Mouse (Mus musculus) embryo, embryonic 10 days (tissue): Measurements from ENCODE around the gene Sdhb.
A peak's percentile ranks its signal among the peaks of the same experiment; 100 is the strongest.

Source experiments
- DNase-seq: peaks from one replicate; pipeline ENCODE4 v3.0.0-alpha.2; 2015; ENCODE audit warnings: low spot score

Gene Sdhb

GRCm38 (mm10) chr4:141014114-141014513, 53.1 kb downstream of the Sdhb start:
- DNase-seq, result no peak

- no peak for DNase-seq
Observed at GRCm38 (mm10) chr4:141014856-141015255, 53.9 kb downstream of the Sdhb start.

- no peak for DNase-seq
Observed at GRCm38 (mm10) chr4:141015356-141015755, 54.4 kb downstream of the Sdhb start.

GRCm38 (mm10) chr4:141016311-141016710, 55.3 kb downstream of the Sdhb start:
- DNase-seq, result no peak

GRCm38 (mm10) chr4:141017657-141018436, 56.8 kb downstream of the Sdhb start:
- DNase-seq, result peak; percentile 27

- no peak for DNase-seq
Observed at GRCm38 (mm10) chr4:141020220-141020619, 59.2 kb downstream of the Sdhb start.

- peak; percentile 47 for DNase-seq
Observed at GRCm38 (mm10) chr4:141020811-141021613, 60.0 kb downstream of the Sdhb start.

GRCm38 (mm10) chr4:141021614-141021929, 60.6 kb downstream of the Sdhb start:
- DNase-seq, result no peak

- no peak for DNase-seq
Observed at GRCm38 (mm10) chr4:141024052-141024451, 63.0 kb downstream of the Sdhb start.

GRCm38 (mm10) chr4:141024992-141025391, 64.0 kb downstream of the Sdhb start:
- no peak for DNase-seq
